Mouse (Mus musculus) spleen, adult 2 months (tissue): ENCODE measurements around the gene Hs6st3.

Experiments
- CTCF ChIP-seq: fragments of 200-500 bp; IDR thresholded peaks from 2 replicates; pipeline ENCODE4 v1.5.1; 2011; ENCODE audit warnings: mild to moderate bottlenecking, inconsistent platforms; ENCODE audit not compliant: insufficient read depth, insufficient read length, insufficient replicate concordance; ENCODE audit errors: extremely low read depth
- POLR2A ChIP-seq: fragments of 200-500 bp; IDR thresholded peaks from 2 replicates; pipeline ENCODE4 v1.6.1; 2011; ENCODE audit warnings: low read depth, low read length, inconsistent platforms

DNA sequence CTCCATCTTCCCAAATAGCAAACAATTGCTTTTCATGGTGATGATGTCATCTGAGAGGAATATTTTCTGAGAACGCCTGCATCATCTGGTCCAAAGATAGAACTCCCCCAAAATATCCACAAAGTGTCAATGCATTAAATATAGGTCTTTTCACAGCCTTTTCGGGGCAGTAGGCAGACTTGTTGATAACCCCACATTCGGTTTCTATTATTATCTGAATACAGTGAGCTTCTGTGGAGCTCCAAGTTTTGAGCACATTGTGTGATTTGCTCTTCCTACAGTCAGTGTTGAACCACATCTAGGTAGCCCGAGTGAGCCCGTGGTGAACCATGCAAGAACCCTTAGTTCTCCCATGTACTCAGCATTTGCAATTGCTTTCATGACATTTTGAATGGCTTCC is 402.4 kb downstream of the Hs6st3 start:
- TF ChIP-seq CTCF (no peak), POLR2A (no peak)
